Mouse (Mus musculus) hindbrain, embryonic 11.5 days (tissue): ENCODE measurements around the gene Klhl22. TPM values are rescaled to one million over a fixed set of nuclear protein-coding genes. Genes with fewer than 3 reads are reported as not detected.

ENCODE experiments used
- ATAC-seq: fragments of 200-750 bp; cut with Nextera tagmentation; 2 replicates; pipeline ENCODE4 v1.8.0; 2017; ENCODE audit warnings: mild to moderate bottlenecking, moderate TSS enrichment, moderate library complexity; ENCODE audit not compliant: low FRiP score
- DNase-seq: peaks from one replicate; pipeline ENCODE4 v3.0.0-alpha.2; 2015; ENCODE audit warnings: low spot score
- H3K27ac ChIP-seq: fragments of 300-500 bp; sonication (generic); 2 replicates; pipeline ENCODE4 v1.5.1; 2014; ENCODE audit warnings: mild to moderate bottlenecking, low read depth, low read length
- H3K27me3 ChIP-seq: fragments of 300-500 bp; sonication (generic); 2 replicates; pipeline ENCODE4 v1.6.1; 2014; ENCODE audit warnings: mild to moderate bottlenecking, low read length, moderate library complexity, mixed read lengths; ENCODE audit not compliant: control insufficient read depth, insufficient read depth
- H3K36me3 ChIP-seq: fragments of 300-500 bp; sonication (generic); 2 replicates; pipeline ENCODE4 v1.6.1; 2014; ENCODE audit warnings: mild to moderate bottlenecking, low read length, moderate library complexity, mixed read lengths; ENCODE audit not compliant: control insufficient read depth, insufficient read depth
- H3K4me1 ChIP-seq: fragments of 300-500 bp; sonication (generic); replicated peaks from 2 replicates; pipeline ENCODE4 v1.6.1; 2014; ENCODE audit warnings: low read length, mixed read lengths; ENCODE audit not compliant: control insufficient read depth, insufficient read depth
- H3K4me2 ChIP-seq: fragments of 300-500 bp; sonication (generic); replicated peaks from 2 replicates; pipeline ENCODE4 v1.6.1; 2014; ENCODE audit warnings: mild to moderate bottlenecking, low read depth, low read length
- H3K4me3 ChIP-seq: fragments of 300-500 bp; sonication (generic); 2 replicates; pipeline ENCODE4 v1.5.1; 2014; ENCODE audit warnings: low read depth, low read length
- H3K9ac ChIP-seq: fragments of 300-500 bp; sonication (generic); 2 replicates; pipeline ENCODE4 v1.6.1; 2014; ENCODE audit warnings: low read depth, low read length
- H3K9me3 ChIP-seq: fragments of 300-500 bp; sonication (generic); 2 replicates; pipeline ENCODE4 v1.6.1; 2016; ENCODE audit warnings: low read length; ENCODE audit not compliant: control insufficient read depth
- WGBS: fragments of 180-500 bp; shearing (Covaris S2); extraction: QIAGEN DNeasy Blood & Tissue Kit; methylation state at CpG from one replicate; pipeline ENCODE4 v1.1.7; 2014; 5-methylcytosine and 5-hydroxymethylcytosine counted together
- polyA plus RNA-seq: library from polyadenylated mRNA; unstranded; fragments of >200 nt; fragmentation: Nextera tagmentation; extraction: Ambion mirVana; gene quantifications from 2 replicates; pipeline ENCODE4 v1.2.1, GENCODE M21; 2014

Klhl22 gene
- polyA plus RNA-seq, 1 experiment from 2014 or later: 45.0 TPM

- 82% methylated on average over 4 of the region's 4 CpGs for WGBS
- ATAC-seq (no peak), DNase-seq (no peak)
- H3K4me2 ChIP-seq: no peak overlapping the region
- H3K9ac ChIP-seq: no peak overlapping the region
- no peak overlapping the region for H3K27ac ChIP-seq
- peaks cover 4% of the 10 kb centered on the region for H3K4me1 ChIP-seq
- H3K27me3 ChIP-seq: peaks cover 39% of the 10 kb centered on the region
- H3K36me3 ChIP-seq: peaks cover 2% of the 10 kb centered on the region; the same call in 1 of the 2 replicates
- H3K9me3 ChIP-seq: no peaks in the 10 kb centered on the region
- no peak overlapping the region for H3K4me3 ChIP-seq
Observed at GRCm38 (mm10) chr16:17794047-17794446, 34.6 kb downstream of the Klhl22 start.

DNA sequence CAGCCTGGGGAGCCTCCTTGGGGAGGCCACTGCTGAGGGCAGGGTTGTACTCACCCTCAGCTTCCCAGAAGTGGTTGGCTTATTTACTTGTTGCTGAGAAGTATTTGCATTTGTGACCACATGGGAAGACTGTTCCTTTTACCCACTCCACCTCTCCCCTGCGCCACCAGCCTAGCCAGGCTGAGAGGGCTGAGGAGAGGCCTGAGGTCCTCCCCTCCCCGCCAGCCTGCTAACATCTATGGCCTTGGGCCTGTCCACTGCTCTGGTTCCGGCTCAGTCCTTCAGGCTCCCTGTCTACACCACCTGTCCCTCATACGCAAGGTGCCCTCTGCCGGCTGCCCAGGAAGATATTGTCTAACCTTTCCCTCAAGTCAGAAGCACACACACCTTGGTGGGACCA is 36.2 kb downstream of the Klhl22 start:
- H3K27me3 ChIP-seq: peaks cover 53% of the 10 kb centered on the region
- no peak overlapping the region for H3K4me2 ChIP-seq

GRCm38 (mm10) chr16:17796519-17796918 is 37.1 kb downstream of the Klhl22 start:
- H3K4me3 ChIP-seq: peak overlapping the region; percentile 43
- H3K27ac ChIP-seq: no peak overlapping the region
- H3K4me1 ChIP-seq: peaks cover 4% of the 10 kb centered on the region
- peaks cover 60% of the 10 kb centered on the region for H3K27me3 ChIP-seq
- ATAC-seq: no peak
- H3K9me3 ChIP-seq: no peaks in the 10 kb centered on the region
- peak; percentile 27 for DNase-seq
- H3K4me2 ChIP-seq: peak overlapping the region; percentile 81
- H3K36me3 ChIP-seq: no peaks in the 10 kb centered on the region
- H3K9ac ChIP-seq: peak overlapping the region; percentile 70; the same call in 1 of the 2 replicates

More for the DNA sequence above, 36.2 kb downstream of the Klhl22 start:
- no peaks in the 10 kb centered on the region for H3K9me3 ChIP-seq
- no peak overlapping the region for H3K4me3 ChIP-seq
- 58% methylated on average over 5 of the region's 5 CpGs for WGBS
- ATAC-seq (no peak), DNase-seq (no peak)
- no peak overlapping the region for H3K9ac ChIP-seq
- no peaks in the 10 kb centered on the region for H3K36me3 ChIP-seq
- no peak overlapping the region for H3K27ac ChIP-seq
- peaks cover 4% of the 10 kb centered on the region for H3K4me1 ChIP-seq

GRCm38 (mm10) chr16:17796971-17797811 is 37.8 kb downstream of the Klhl22 start, which contains the start of gene Scarf2:
Scarf2 (plus strand) TSS chr16:17797282.
- 3% methylated on average over 48 of the region's 81 CpGs for WGBS
- Histone ChIP-seq H3K4me3 (peak within 1 kb of the TSS; percentile 43), H3K4me2 (peak within 1 kb of the TSS; percentile 81), H3K4me1 (peaks cover 4% of the 10 kb centered on the region), H3K36me3 (no peaks in the 10 kb centered on the region), H3K9ac (peak within 1 kb of the TSS; percentile 70), H3K9me3 (no peaks in the 10 kb centered on the region), H3K27me3 (peaks cover 66% of the 10 kb centered on the region), H3K27ac (peak within 1 kb of the TSS; percentile 62)
- ATAC-seq (peak; percentile 23; the same call in 1 of the 2 replicates), DNase-seq (peak; percentile 62)

- H3K4me3 ChIP-seq: peak overlapping the region; percentile 43
- no peaks in the 10 kb centered on the region for H3K36me3 ChIP-seq
- peaks cover 8% of the 10 kb centered on the region for H3K4me1 ChIP-seq
- peak overlapping the region; percentile 81 for H3K4me2 ChIP-seq
- H3K9me3 ChIP-seq: no peaks in the 10 kb centered on the region
- H3K9ac ChIP-seq: peak overlapping the region; percentile 70
- H3K27me3 ChIP-seq: peaks cover 73% of the 10 kb centered on the region
- ATAC-seq (peak; percentile 17; the same call in 1 of the 2 replicates), DNase-seq (peak; percentile 68)
- 0 out of 2 replicates have a peak overlapping the region, but pooled peaks have one; percentile 62 for H3K27ac ChIP-seq
- 2% methylated on average over 29 of the region's 29 CpGs for WGBS
Observed at GRCm38 (mm10) chr16:17797812-17798311, 38.4 kb downstream of the Klhl22 start.

DNA sequence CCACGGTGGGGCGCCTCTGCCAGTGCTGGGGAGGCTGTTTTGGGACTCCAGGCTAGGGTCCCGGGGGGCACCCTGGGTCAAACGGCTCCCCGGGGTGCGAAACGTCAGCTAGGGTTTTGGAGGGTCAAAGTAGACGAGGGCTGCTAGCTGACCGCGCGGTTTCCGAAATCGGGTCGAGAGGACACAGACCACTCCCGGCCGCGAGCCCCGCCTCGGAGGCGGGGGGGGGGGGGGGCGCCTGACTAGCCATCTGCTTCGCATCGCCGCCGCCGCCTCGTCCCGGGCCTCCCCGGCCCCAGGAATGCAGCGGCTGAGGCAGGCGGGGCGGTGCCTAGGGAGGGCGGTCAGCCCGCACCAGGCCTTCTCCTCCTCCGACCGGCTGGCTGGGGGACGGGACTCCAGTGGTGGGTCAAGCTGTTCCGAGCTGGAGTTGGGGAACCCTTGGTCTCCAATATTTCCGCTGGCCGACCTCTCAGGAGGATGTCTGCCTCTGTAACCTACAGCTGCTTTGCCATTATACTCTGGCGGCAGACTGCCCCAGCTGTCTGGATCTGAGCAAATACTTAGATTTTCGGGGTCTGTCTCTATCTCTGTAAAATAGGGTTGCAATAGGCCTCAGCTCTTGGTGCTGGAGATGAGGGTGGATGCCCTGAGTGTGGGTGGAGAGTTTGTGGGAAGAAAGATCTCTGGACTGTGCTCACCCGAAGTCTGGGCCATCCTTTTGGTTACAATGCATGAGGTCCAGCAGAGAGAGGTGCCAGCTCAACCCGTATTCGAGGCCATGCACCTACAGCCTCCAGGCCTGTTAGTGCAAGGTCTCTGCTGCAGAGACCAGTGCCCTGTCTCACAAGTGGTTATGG is 39.1 kb downstream of the Klhl22 start:
- ATAC-seq (peak; percentile 40; the same call in 1 of the 2 replicates), DNase-seq (no peak)
- WGBS: 1% methylated on average over 37 of the region's 45 CpGs
- Histone ChIP-seq H3K4me2 (peak overlapping the region; percentile 81), H3K27ac (no peak overlapping the region), H3K4me3 (peak overlapping the region; percentile 43), H3K36me3 (no peaks in the 10 kb centered on the region), H3K27me3 (peaks cover 80% of the 10 kb centered on the region), H3K4me1 (peaks cover 10% of the 10 kb centered on the region), H3K9me3 (no peaks in the 10 kb centered on the region), H3K9ac (peak overlapping the region; percentile 24; the same call in 1 of the 2 replicates)

DNA sequence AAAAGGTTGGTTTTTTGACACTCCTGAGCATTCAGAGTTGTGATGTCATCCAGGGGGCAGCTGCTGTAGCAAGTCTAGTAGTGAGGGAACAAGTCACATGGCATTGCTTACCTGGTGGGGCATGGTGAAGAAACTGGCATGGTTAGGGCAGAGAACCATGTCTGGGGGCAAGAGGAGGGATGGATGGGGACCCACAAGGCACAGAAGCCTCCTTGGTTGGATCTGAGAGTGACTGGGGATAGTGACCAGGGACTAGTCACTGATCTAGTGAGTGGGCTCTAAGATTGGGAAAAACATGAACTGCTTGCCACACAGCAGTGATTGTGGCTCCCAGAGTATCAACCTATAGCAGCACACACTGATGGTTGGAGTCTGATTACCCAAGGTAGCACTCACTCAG is 40.2 kb downstream of the Klhl22 start:
- no peak overlapping the region for H3K4me3 ChIP-seq
- no peak for ATAC-seq
- no peaks in the 10 kb centered on the region for H3K36me3 ChIP-seq
- H3K9me3 ChIP-seq: no peaks in the 10 kb centered on the region
- H3K27ac ChIP-seq: no peak overlapping the region
- H3K4me1 ChIP-seq: peaks cover 15% of the 10 kb centered on the region
- H3K4me2 ChIP-seq: no peak overlapping the region
- H3K9ac ChIP-seq: no peak overlapping the region
- DNase-seq: peak; percentile 21
- peaks cover 90% of the 10 kb centered on the region for H3K27me3 ChIP-seq

GRCm38 (mm10) chr16:17801777-17802455 is 42.5 kb downstream of the Klhl22 start:
- no peak overlapping the region for H3K9ac ChIP-seq
- no peak overlapping the region for H3K4me2 ChIP-seq
- H3K27me3 ChIP-seq: peaks cover 94% of the 10 kb centered on the region
- H3K36me3 ChIP-seq: no peaks in the 10 kb centered on the region
- H3K4me3 ChIP-seq: no peak overlapping the region
- DNase-seq: peak; percentile 24
- peaks cover 19% of the 10 kb centered on the region for H3K4me1 ChIP-seq
- no peaks in the 10 kb centered on the region for H3K9me3 ChIP-seq
- H3K27ac ChIP-seq: no peak overlapping the region
- 4% methylated on average over 7 of the region's 7 CpGs for WGBS
- no peak for ATAC-seq
